Mouse (Mus musculus): ENCODE measurements at regions not wholly inside any gene's neighbourhood (a gene's known extent, or its start where the extent isn't known, plus 50 kb on each side); places are given as distances from the start of the nearest gene placed in this dataset.

DNA sequence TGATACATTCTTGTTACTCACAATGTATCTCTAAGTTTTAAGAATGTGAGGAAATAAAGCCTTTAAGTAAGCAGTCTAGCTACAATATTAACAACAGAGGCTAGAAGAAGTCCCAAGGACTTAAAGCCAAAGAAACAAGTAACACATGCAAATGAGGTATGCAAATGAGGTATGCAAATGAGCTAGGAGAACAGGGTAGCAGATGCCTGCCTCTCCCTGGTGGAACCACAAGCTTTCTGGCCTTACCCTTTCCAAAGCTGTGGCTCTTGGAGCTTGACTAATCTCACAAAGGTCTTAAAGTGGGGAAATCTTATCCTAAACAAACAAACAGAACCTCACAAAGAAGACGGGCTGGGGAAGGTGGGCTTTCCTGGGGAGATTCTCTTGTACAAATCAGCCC, 322.1 kb downstream of the Setd4 start:
- peak; percentile 11 for DNase-seq (ENCODE audit: low read depth, low spot score)

DNA sequence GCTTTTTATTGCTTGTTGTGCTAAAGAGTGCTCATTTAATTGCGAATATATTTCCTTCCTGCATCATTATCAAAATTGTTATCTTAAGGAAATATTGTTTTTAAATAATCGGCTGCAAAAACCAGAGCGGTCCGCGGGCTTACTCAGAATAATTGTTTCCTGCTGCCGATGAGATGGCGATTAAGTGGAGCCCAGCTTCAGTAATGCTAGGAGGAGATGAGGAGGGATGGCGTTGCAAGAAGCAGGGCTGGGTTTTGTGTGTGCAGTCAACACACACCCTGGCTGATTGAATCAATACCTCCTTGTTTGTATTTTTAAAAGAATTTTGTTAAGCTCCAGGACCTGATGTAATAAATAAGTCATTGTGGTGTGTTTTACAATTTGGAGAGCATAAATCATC, 331.2 kb downstream of the Setd4 start:
- DNase-seq (ENCODE audit: low read depth, low spot score) = no peak

DNA sequence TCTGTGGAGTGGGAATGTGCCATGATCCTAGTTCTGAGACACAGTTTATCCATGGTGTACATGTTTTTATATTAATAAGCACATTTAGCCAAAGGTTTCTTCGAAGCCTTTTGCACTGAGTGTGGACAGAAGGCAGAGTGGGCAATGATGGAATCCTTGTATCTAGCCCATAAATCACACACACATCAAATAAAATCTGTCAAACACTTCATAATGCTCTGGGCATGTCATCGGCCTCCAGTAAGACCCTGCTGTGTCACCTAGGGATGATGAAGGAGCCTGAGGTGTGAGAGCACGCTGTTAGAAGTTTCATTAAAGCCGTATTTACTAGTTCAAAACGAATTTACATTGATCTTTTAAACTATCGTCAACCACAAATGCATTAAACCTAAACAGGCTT, 331.7 kb downstream of the Setd4 start:
- DNase-seq (ENCODE audit: low read depth, low spot score) = no peak

DNA sequence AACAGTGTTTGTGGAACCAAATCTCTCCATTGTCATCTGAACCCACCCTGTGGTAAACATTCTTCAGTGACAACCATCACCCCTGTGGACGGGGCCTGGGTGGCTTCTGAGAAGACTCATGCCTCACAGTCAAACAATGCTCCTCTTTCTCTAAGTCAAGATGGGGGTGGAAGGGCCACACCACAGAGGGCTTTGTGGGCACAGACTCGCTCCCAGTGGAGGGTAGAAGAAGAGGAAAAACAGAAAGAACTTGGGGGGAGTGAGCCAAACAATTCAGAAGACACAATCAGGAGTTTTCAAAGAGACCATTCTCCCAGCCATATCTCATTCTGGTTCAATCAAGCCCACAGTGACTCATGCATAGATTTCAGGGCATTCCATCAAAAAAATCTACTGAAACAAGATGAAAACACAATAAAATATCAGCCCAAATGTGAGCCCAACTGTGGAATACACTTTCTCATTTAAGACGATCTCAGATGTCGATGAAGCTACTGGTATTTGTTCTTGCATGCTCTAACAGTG, 339.7 kb downstream of the Setd4 start:
- no peak for DNase-seq (ENCODE audit: low read depth, low spot score)

DNA sequence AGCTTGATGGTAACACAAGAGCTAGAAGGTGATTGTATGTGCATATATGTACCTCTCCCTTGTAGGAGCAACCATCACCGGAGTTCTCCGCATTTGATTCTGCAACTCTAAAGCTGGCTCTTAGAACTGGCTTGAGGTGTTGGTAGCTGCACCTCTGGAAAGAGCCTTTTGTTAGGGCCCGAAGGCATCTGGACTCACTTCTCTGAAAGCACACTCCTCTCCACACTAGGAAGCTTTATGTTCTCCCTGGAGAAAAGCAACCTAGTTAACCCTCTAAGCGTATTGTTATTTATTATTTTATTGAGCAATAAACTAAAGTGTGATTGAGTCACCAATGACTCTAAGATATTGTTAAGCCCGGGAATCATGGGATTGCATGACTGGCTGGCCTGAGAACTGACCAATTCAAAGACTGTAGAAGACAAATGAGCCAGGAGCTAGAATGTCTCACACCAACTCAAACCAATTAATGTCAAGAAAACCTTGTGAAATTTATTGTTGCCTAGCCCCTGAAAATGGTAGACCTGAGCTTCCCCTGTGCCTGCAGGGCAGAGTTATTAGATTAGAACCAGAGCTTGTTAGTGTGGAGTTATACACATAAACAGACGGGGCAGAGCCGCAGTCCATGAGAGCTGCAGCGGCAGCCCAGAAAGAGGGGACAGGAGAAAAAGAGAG, 340.6 kb downstream of the Setd4 start:
- no peak for DNase-seq (ENCODE audit: low read depth, low spot score)

DNA sequence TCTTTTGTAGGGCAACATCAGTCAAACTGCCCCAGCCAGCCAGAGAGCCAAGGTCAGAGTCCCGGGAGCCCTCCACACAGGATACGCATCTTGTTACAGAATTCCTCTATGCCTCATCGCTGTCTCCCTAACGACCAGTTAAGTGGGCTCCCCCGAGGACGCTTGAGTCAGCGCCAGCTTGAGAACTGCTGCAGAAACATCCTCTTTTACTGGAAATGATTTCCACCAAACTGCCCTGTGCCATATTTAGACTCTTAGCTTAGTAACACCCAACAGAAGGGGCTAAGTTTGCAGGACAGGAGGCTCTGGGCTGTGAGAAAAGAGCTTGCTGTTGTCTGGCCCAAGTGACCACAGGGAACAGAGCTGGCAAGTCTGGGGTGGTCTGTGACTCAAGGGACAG, 357.0 kb downstream of the Setd4 start:
- no peak for DNase-seq (ENCODE audit: low read depth, low spot score)

DNA sequence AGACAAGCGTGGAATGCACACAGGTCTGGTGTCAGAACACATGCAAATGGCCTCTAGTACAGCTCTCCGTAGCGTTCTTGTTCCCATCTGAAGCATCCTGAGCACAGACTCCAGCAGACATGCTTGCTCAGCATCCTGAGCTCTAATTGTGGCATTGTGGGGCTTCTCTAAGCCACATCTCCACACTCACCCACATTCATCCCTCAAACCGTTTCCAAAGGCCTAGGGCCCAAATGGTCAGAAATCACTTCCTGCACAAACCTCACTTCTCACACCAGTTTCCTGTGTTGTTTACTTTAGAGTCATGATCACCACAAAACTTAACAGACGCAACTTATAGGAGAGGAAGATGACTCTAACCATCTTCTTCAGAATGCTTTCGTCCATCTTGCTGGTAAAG, 358.1 kb downstream of the Setd4 start:
- no peak for DNase-seq (ENCODE audit: low read depth, low spot score)

DNA sequence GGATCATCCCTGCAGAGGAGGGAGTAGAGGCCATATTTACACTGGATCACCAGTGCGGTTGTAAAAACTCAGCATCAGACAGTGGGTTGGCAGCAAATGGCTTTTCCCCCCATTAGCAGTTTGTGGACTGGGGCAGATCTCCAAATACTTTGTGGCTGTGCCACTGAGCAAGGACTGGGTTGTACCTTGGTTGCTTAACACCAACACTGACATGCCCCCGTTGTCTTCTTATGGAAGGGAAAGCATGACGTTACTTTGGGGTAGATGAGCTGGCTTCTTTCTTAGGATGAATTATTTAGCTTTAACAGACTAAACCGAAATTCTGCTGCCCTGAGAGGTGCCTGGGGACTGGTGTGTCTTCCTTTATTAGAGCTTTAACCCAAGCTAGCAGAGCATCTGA, 365.0 kb downstream of the Setd4 start:
- no peak for DNase-seq (ENCODE audit: low read depth, low spot score)

DNA sequence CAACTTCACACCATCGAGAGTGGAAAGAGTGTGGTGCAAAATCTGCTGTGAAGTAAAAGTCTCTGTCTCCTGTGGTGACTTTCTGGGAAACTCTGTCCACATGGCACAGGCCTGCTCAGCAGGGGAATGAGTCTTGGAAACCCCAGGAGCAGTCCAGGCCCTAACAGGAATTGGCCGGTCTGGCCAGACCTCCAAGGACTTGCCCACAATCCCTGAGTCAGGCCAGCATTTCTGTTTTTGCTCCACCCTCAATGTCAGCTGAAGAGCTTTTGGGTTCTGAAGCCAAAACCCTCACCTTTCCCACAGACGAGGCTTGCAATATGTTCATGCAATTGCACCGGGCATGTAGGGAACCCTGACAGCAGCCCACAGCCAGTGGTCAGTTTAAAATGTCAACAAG, 365.5 kb downstream of the Setd4 start:
- no peak for DNase-seq (ENCODE audit: low read depth, low spot score)

DNA sequence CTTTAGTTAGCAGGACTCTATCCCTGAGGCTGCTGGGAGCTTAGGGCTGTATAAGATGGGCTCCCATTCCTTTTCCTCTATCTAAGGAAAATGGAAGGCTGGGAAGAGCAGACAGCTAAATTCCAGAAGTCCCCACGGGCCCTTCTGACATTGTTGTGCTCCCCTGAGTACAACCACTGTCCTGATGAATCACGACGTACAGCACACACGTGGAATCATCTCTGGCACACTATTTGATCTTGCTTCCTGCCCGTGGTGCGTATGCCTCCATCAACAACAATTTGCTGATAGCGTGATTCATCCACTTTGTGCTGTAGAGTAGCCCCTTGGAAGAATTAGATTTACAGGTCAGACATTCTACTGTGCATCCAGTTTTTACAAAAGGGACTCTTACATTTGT, 378.2 kb downstream of the Setd4 start:
- DNase-seq (ENCODE audit: low read depth, low spot score) = no peak

DNA sequence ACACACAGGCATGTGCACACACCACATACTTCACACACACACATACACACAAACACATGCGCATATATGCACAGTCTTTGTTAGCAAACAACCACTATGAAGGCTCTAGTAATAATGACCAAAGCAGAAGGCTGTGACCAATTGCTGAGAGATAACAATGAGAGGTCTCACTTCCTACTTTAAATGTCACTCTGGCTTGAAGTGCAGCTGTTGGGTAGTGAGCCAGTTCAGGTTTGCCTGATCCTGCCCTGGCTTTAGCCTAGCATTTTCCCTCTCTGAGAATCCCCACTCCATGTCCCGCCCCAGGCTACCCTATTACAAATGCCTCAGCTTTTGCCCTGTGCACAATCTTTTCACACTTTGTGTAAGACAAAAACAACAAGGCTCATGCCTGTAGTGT, 378.7 kb downstream of the Setd4 start:
- DNase-seq (ENCODE audit: low read depth, low spot score) = no peak

DNA sequence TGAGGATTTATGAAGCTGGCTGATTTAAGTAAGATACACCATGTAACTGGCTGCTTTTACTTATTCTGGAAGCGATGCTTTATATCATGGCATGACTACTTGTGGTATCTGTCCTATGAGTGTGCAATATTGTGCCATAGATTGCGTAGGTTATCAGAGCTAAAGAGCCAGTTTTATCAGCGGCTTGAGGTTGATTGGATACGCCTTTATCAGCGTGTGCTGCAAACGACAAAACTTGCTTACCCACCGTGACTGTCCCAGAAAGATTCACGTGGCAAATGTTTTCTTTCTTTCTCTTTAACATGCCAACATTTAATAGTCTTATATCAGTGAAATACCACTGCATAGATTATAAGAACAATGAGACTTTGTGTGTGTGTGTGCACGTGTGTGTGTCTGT, 384.1 kb downstream of the Setd4 start:
- DNase-seq (ENCODE audit: low read depth, low spot score) = no peak

DNA sequence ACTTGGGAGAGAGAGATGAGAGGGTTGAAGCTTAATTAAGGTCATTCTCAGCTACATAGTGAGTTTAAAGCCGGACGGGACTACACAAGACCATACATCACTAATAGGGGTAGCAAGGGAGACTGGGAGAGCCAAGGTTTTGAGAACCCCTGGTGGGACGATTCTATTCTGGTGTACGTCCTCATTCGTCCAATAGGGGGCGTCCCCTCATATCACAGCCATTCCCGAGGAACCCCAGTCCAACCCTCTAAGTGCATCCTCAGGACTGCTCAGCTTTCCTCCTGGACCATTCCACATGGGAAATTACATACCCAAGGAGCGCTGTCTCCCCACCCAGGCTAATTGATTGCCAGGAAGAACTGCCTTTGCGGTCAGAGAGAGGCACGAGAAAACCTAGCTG, 385.5 kb downstream of the Setd4 start:
- peak; percentile 23 for DNase-seq (ENCODE audit: low read depth, low spot score)

DNA sequence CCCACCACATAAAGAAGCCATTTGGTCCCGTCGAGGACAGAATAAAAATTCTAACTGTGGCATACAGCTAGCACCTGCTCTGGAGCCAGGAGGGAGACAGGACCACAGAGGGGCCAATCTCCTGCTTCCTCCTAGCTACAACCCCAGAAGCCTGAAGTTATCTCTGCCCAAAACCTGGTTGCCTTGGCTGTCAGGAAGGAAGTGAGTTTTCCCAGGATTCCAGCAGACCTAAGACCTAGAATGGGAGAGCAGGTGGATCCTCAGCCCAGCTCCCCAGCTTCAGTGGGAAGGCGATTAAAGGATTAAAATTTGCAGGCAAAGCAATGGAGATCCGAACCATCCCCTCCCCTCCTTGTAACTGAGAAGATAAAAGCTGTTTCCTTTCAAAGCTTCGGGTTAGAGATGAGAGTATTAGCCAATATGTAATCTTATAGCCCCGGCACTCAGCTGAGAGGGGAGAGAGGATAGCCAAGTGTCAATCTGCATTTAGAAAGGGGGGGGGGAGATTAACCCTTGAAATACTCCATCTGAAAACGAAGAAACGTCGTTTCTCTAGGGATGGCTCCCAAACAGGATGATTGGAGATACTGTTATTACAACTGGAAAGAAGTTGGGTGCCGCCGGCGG, 386.1 kb downstream of the Setd4 start:
- no peak for DNase-seq (ENCODE audit: low read depth, low spot score)

DNA sequence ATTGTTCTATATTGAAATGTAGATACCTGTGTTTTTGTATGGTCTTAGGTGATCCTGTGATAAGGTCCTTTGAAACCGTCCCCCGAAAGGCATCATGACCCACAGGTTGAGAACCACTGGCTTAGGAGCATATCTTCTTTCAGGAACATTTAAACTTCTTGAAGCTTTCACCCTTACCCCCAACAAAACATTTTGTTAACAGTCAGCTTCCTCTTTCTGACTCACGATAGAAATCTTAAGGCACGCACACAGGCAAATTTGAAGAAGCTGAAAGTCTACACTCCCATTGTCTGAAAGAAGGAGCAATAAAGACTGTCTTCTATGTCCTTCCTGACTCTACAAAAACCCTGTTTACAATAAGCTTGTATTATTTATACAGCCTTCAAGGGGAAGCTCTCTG, 388.2 kb downstream of the Setd4 start:
- DNase-seq (ENCODE audit: low read depth, low spot score) = no peak

DNA sequence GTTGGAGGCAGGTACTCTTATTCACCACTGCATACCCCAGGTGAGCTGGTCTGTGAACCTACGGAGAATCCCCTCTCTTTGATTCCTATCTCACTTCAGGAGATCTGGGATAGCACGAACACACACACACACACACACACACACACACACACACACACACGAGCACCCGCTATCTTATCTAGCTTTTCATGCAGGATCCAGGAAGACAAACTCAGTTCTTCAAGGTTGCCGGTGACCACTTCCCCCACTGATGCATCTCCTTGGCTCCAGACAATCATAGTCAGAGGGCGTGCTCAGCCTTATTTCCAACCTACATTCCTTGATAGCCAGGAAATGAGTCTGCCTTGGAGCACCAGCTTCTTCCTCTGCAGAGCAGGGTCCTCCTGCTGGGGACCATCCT, 387.7 kb upstream of the Runx1 start:
- DNase-seq (ENCODE audit: low read depth, low spot score) = no peak

DNA sequence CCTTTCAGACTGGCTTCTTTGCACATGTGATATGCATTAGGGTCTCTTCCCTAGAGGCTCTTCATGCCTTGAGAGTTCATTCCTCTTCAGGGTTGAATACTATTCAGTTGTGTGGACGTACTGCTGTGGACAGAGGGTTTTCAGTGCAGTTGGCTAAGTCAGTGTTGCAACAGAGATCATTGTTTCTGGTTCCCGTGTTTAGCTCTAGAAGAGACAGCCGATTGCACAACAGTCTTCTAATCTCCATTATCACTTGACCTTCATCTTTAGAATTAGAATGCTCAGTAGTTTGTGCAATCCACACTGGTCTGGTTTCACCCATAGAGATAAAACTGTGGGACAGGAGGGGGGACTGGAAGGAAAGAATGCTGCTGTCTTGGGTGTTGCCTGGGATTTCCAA, 381.7 kb upstream of the Runx1 start:
- DNase-seq (ENCODE audit: low read depth, low spot score) = no peak

DNA sequence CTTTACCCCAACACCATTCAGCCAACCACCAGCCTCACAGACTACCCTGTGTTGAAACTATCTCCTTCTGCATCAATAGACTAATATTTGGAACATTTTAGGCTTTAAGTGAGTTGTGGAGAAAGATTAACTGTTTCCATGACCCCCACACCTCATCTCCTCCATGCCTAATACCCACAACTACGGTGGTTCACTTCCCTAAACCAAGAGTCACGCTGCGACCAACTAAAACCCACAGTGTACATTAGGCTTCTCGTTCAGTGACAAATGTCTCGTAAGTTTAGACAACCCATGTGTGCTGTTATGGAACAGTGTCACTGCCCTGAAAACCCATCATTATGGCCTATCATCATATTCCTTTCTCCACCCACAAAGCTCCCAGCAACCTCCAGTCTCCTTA, 381.3 kb upstream of the Runx1 start:
- no peak for DNase-seq (ENCODE audit: low read depth, low spot score)

DNA sequence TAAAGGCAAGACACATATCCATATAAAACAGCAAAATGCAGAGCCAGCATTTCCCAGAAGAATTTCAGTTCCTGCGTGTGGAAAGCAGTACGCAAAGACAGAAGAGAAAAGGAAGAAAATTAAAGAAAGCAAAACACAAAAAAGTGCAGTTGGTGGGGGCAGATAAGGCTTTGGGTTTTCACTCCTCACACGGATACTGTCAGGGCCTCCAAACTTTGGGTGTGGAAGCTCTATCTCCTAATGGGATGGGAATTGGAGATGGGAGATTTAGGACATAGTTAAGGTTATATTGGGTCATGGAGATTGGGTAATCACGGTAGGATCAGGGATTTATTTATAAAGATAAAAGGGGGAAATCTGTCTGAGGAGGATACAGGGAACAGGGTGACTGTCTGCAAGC, 380.4 kb upstream of the Runx1 start:
- no peak for DNase-seq (ENCODE audit: low read depth, low spot score)

DNA sequence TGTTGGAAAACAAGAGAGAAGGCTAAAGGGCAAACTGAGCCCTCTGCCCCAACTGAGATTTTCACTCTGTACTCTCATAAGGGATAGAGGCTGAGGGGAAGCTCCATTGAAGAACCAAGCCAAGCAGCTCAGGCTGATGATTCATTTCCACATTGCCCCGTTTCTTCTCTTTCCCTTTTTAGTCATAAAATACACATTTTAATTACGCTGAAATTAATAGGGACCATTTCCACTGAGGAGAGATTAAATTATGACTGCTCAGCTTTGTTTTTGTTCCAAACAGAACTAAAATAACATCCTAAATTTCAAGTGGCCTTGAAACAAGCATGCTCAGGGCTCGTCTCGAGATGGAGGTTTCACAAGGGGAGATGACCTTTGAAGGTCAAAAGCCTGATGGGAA, 378.7 kb upstream of the Runx1 start:
- no peak for DNase-seq (ENCODE audit: low read depth, low spot score)

DNA sequence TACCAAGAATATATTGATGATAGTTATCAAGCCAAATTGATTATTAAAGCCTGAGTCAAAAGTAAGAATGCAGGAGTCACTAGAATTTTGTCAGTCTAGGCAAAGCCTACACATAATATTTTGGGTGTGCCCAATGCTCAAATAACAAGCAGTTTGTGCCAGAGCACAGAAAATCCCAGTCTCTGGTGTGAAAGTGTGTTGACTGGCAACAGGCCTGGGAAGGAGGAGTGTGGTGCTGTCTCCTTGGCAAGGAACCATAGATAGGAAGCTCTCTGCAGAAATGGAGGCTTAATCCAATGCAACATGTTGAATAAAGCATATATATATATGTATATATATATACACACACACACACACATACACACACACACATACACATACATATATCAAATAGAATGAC, 376.6 kb upstream of the Runx1 start:
- no peak for DNase-seq (ENCODE audit: low read depth, low spot score)

DNA sequence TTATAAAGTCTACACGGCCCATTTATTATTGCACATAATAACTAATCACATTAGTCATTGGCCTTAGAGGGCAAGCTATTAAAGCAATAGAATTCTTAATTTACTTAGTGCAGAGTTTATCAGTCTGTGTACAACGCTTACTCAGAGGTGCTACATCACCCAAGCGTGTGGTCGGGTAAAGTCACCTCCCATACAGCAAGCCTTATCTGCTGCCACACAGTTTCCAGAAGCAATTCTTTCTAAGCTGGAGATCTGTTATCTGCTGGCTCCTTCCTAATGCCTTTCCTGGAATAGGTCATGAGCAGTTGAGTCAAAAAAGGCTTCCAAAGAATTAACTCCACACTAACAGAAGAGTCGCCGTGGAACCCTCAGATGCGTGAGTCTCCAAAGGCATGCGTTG, 371.4 kb upstream of the Runx1 start:
- no peak for DNase-seq (ENCODE audit: low read depth, low spot score)

DNA sequence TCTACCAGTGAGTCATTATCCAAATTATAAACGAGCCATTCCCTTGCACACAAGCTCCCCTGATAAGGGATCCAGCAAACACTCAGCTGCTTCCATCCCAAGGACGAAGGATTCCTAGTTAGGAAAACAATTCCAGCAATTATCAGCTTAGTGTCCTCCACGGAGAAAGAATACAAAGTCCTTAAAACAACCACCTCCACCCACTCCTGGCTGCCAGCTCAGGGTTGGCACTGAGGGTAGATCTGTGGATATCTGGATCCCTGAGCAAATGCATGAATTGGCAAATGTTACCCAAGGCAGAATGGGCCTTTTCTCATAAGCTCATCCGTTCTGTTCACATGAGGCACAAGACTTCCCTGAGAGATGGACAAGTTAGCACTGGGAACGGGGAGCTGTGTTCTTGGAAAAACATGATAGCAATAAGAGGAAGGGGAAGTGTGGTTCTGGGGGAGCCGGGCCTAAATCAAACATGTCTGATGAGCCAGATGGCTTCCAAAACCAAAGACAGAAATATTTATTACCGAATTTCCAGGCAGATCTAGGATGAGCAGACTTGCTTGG, 368.1 kb upstream of the Runx1 start:
- no peak for DNase-seq (ENCODE audit: low read depth, low spot score)
